Mouse (Mus musculus): ENCODE data around the gene Rad51b.

GRCm38 (mm10) chr12:79695832-79696434 is 398.9 kb downstream of the Rad51b start:
- TF ChIP-seq CTCF (IDR thresholded peaks at IDR 0.05; ENCODE audit: low read depth): no peak
- TF ChIP-seq EP300 (IDR thresholded peaks at IDR 0.05; ENCODE audit: low read depth): no peak
